Mouse (Mus musculus): ENCODE measurements around the gene Lcp2. TPM values are rescaled to one million over a fixed set of nuclear protein-coding genes. Genes with fewer than 3 reads are reported as not detected.

The Lcp2 gene
- polyA plus RNA-seq, 1 experiment from 2014 or later, result 2.4 TPM

DNA sequence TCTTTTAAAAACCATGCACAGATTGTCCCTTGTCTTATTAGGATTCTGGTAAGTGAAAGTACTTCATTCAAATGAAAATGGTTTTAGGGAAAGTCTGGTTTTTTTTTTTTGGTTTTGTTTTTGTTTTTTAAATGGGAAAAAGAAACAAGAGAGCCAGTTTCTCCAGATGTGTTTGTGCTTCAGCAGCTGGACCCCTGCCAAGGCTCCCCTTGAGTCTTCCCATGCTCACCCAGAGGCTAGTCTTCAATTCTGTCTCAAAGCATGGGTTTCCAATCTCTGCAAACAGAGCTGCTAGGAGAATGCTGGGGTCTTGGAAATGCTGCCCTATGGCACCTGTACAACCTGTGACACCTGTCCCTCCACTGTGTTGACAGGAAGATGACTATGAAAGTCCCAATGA, 23.9 kb downstream of the Lcp2 start:
- Histone ChIP-seq H3K4me3 (ENCODE audit: low read depth, low read length) (no peak overlapping the region), H3K27me3 (ENCODE audit: control insufficient read depth, insufficient read depth, low read length) (no peaks in the 10 kb centered on the region), H3K27ac (ENCODE audit: low read length) (no peak overlapping the region), H3K4me1 (ENCODE audit: control insufficient read depth, insufficient read depth, low read length) (no peaks in the 10 kb centered on the region), H3K9ac (replicated peaks; ENCODE audit: low read depth, low read length) (no peak overlapping the region), H3K36me3 (ENCODE audit: control insufficient read depth, insufficient read depth, low read length) (no peaks in the 10 kb centered on the region), H3K4me2 (replicated peaks; ENCODE audit: low read depth, low read length) (no peak overlapping the region), H3K9me3 (ENCODE audit: control insufficient read depth, low read depth, low read length) (no peaks in the 10 kb centered on the region)
- ATAC-seq (ENCODE audit: insufficient number of reproducible peaks, insufficient read depth, low FRiP score, low read depth), result no peak

DNA sequence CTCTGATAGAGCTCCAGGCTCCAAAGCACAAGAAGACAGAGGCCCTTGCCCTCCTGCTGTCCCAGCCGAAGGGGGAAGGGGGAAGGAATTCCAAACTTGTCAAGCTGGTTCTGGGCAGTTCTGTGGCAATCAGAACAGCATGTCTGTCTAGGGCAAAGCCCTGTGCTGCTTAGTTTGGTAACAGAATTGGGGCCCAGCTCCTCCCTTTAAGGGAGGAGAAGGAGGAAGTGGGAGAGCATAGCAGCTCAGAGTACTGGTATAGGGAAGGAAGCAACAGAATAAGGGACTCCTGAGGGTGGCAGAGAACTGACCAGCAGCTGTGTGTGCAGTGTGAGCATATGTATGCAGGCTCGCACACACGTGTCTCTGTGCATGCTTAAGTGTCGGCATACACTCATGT, 25.6 kb downstream of the Lcp2 start:
- H3K4me1 ChIP-seq (ENCODE audit: control insufficient read depth, insufficient read depth, low read length), result no peaks in the 10 kb centered on the region
- H3K27ac ChIP-seq (ENCODE audit: low read length), result no peak overlapping the region
- H3K27me3 ChIP-seq (ENCODE audit: control insufficient read depth, insufficient read depth, low read length), result no peaks in the 10 kb centered on the region
- no peak overlapping the region for H3K4me2 ChIP-seq (replicated peaks; ENCODE audit: low read depth, low read length)
- H3K4me3 ChIP-seq (ENCODE audit: low read depth, low read length), result no peak overlapping the region
- H3K9me3 ChIP-seq (ENCODE audit: control insufficient read depth, low read depth, low read length), result no peaks in the 10 kb centered on the region
- WGBS, result 65% methylated on average over 4 of the region's 4 CpGs
- no peak overlapping the region for H3K9ac ChIP-seq (replicated peaks; ENCODE audit: low read depth, low read length)
- ATAC-seq (ENCODE audit: insufficient number of reproducible peaks, insufficient read depth, low FRiP score, low read depth), result peak; percentile 62
- H3K36me3 ChIP-seq (ENCODE audit: control insufficient read depth, insufficient read depth, low read length), result no peaks in the 10 kb centered on the region

DNA sequence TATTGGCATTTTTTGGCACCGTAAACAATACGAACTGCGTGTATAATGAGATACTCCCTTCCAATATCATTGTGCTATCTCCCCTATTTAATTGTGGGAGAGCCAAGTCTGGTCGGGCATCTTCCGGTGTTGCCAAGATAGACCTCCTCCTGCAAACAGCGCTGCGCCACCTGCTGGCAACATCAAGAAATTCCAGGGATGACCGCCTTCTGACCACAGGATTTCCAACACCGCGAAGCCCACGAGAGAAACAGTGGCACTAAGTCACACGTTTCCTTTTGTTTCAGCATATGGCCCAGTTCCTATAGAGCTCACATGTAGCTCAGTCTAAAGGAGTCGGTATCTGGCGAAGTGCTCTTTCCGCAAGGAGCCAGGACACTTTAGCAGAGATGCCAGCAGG, 27.1 kb downstream of the Lcp2 start:
- no peak overlapping the region for H3K9ac ChIP-seq (replicated peaks; ENCODE audit: low read depth, low read length)
- 12% methylated on average over 15 of the region's 15 CpGs for WGBS

DNA sequence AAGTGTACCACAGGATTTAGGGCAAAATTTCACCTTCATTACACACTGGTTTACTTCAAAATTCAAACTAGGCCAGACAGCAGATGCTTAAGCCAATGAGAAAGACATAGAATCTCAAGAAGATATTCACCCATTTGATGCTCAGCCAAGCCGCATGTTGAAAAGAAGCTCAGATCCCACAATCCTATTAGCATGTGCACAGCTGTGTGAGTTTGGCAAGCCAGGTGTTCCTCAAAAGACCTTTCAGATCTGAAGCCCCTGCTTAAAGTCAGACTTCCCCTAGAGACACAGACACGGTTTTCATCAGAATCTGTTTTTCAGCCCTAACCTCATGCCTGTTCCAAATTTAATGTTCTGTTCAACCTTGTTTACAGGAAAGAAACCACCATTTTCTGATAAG, 31.1 kb downstream of the Lcp2 start:
- no peaks in the 10 kb centered on the region for H3K4me1 ChIP-seq (ENCODE audit: control insufficient read depth, insufficient read depth, low read length)
- no peaks in the 10 kb centered on the region for H3K9me3 ChIP-seq (ENCODE audit: control insufficient read depth, low read depth, low read length)
- H3K4me2 ChIP-seq (replicated peaks; ENCODE audit: low read depth, low read length), result no peak overlapping the region
- no peaks in the 10 kb centered on the region for H3K36me3 ChIP-seq (ENCODE audit: control insufficient read depth, insufficient read depth, low read length)
- no peak for ATAC-seq (ENCODE audit: insufficient number of reproducible peaks, insufficient read depth, low FRiP score, low read depth)
- H3K4me3 ChIP-seq (ENCODE audit: low read depth, low read length), result no peak overlapping the region
- no peak overlapping the region for H3K27ac ChIP-seq (ENCODE audit: low read length)
- H3K27me3 ChIP-seq (ENCODE audit: control insufficient read depth, insufficient read depth, low read length), result no peaks in the 10 kb centered on the region
- no peak overlapping the region for H3K9ac ChIP-seq (replicated peaks; ENCODE audit: low read depth, low read length)
- WGBS, result 62% methylated on average over 2 of the region's 2 CpGs

More for the DNA sequence above, 27.1 kb downstream of the Lcp2 start:
- no peak for ATAC-seq (ENCODE audit: insufficient number of reproducible peaks, insufficient read depth, low FRiP score, low read depth)
- no peaks in the 10 kb centered on the region for H3K27me3 ChIP-seq (ENCODE audit: control insufficient read depth, insufficient read depth, low read length)
- H3K4me3 ChIP-seq (ENCODE audit: low read depth, low read length), result no peak overlapping the region
- H3K36me3 ChIP-seq (ENCODE audit: control insufficient read depth, insufficient read depth, low read length), result no peaks in the 10 kb centered on the region
- no peaks in the 10 kb centered on the region for H3K9me3 ChIP-seq (ENCODE audit: control insufficient read depth, low read depth, low read length)
- no peak overlapping the region for H3K27ac ChIP-seq (ENCODE audit: low read length)
- H3K4me2 ChIP-seq (replicated peaks; ENCODE audit: low read depth, low read length), result no peak overlapping the region
- no peaks in the 10 kb centered on the region for H3K4me1 ChIP-seq (ENCODE audit: control insufficient read depth, insufficient read depth, low read length)

DNA sequence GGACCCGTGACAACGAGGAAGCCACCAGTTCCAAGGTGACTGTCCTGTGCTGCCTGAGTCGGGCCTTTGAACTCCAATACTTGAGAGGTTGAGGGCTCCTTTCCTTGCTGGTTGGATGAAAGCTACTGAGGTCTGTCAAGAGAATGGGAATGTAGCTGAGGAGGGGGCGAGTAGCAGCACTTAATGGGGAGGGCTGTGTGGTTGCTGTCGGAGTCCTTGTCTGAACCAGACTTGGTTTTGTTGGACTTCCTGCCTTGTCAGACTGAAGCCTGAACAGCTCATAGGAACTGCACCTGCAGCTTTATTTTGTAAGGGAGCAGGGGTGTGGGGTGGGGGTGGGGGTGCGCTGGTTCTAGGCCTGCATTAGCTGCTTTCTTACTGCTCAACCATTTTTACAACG, 31.9 kb downstream of the Lcp2 start:
- Histone ChIP-seq H3K9me3 (ENCODE audit: control insufficient read depth, low read depth, low read length) (no peaks in the 10 kb centered on the region), H3K9ac (replicated peaks; ENCODE audit: low read depth, low read length) (no peak overlapping the region), H3K4me3 (ENCODE audit: low read depth, low read length) (no peak overlapping the region), H3K4me1 (ENCODE audit: control insufficient read depth, insufficient read depth, low read length) (no peaks in the 10 kb centered on the region), H3K27ac (ENCODE audit: low read length) (no peak overlapping the region), H3K27me3 (ENCODE audit: control insufficient read depth, insufficient read depth, low read length) (no peaks in the 10 kb centered on the region), H3K4me2 (replicated peaks; ENCODE audit: low read depth, low read length) (no peak overlapping the region), H3K36me3 (ENCODE audit: control insufficient read depth, insufficient read depth, low read length) (no peaks in the 10 kb centered on the region)
- 81% methylated on average over 7 of the region's 7 CpGs for WGBS
- ATAC-seq (ENCODE audit: insufficient number of reproducible peaks, insufficient read depth, low FRiP score, low read depth), result no peak

DNA sequence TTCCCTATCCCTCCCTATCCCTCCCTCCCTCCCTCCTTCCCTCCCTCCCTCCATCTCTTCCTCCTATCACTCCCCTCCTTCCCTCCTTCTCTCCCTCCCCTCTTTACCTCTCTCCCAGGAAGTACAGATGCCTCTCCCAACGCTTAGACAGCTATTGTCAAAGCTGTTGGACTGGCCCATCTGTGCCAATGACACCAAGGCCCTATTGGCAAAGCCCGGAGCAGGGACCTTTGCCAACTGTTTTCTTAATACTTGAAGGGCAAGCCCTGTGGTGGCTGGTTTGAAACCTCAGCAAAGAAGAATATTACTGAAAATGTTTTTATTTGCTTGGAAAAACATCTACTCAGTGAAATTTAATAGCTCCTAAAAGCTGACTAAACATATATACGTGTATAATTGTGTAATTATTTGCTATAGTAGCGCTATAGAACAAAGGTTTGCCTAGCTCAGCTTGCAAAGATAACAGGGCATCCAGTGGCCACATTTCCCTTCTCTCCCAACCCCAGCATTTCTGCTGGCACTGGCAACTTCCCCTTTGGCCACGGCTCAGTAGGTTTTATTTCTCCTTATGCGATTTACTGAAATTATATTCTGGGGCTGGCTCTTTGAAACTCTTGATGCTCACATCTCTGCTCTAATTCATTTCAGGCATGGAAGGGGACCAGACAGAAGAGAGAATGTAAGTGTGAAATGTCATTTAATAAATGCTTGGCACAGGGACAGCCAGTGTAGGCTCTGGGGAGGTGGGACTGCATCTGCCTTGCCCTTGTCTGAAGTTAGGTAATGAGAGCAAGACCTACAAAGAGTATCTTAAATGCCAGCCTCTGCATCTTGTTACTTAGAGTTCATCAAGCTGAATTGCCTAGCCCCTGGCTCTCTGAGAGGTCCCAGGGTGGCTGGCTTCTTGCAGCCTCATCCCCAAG, 33.1 kb downstream of the Lcp2 start:
- no peak for ATAC-seq (ENCODE audit: insufficient number of reproducible peaks, insufficient read depth, low FRiP score, low read depth)
- no peak overlapping the region for H3K4me2 ChIP-seq (replicated peaks; ENCODE audit: low read depth, low read length)
- H3K4me1 ChIP-seq (ENCODE audit: control insufficient read depth, insufficient read depth, low read length), result no peaks in the 10 kb centered on the region
- H3K27me3 ChIP-seq (ENCODE audit: control insufficient read depth, insufficient read depth, low read length), result no peaks in the 10 kb centered on the region
- H3K36me3 ChIP-seq (ENCODE audit: control insufficient read depth, insufficient read depth, low read length), result no peaks in the 10 kb centered on the region
- H3K9me3 ChIP-seq (ENCODE audit: control insufficient read depth, low read depth, low read length), result no peaks in the 10 kb centered on the region
- H3K9ac ChIP-seq (replicated peaks; ENCODE audit: low read depth, low read length), result no peak overlapping the region
- H3K4me3 ChIP-seq (ENCODE audit: low read depth, low read length), result no peak overlapping the region
- no peak overlapping the region for H3K27ac ChIP-seq (ENCODE audit: low read length)
- 72% methylated on average over 6 of the region's 6 CpGs for whole genome bisulfite sequencing

DNA sequence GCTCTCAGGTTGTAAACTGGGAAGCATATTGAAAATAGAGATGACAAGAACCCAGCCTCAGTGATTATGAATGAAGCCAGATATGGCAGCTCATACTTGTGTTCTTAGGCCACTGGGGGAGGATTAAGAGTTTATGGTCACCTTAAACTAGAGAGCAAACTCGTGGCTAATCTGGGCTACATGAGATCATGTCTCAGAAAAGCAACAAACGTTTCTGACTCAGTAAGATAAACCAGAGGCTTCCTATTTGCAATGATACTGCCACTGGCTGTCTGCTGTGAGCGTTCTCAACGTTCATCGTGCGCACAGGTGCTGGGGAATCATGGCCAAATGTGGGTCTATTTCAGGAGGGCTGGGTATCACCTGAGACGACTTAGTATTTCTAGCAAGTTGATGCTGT, 37.1 kb downstream of the Lcp2 start:
- Histone ChIP-seq H3K9me3 (ENCODE audit: control insufficient read depth, low read depth, low read length) (no peaks in the 10 kb centered on the region), H3K4me1 (ENCODE audit: control insufficient read depth, insufficient read depth, low read length) (no peaks in the 10 kb centered on the region), H3K9ac (replicated peaks; ENCODE audit: low read depth, low read length) (no peak overlapping the region), H3K27me3 (ENCODE audit: control insufficient read depth, insufficient read depth, low read length) (no peaks in the 10 kb centered on the region), H3K4me3 (ENCODE audit: low read depth, low read length) (no peak overlapping the region), H3K27ac (ENCODE audit: low read length) (no peak overlapping the region), H3K4me2 (replicated peaks; ENCODE audit: low read depth, low read length) (no peak overlapping the region), H3K36me3 (ENCODE audit: control insufficient read depth, insufficient read depth, low read length) (no peaks in the 10 kb centered on the region)
- WGBS, result 63% methylated on average over 7 of the region's 7 CpGs
- no peak for ATAC-seq (ENCODE audit: insufficient number of reproducible peaks, insufficient read depth, low FRiP score, low read depth)

DNA sequence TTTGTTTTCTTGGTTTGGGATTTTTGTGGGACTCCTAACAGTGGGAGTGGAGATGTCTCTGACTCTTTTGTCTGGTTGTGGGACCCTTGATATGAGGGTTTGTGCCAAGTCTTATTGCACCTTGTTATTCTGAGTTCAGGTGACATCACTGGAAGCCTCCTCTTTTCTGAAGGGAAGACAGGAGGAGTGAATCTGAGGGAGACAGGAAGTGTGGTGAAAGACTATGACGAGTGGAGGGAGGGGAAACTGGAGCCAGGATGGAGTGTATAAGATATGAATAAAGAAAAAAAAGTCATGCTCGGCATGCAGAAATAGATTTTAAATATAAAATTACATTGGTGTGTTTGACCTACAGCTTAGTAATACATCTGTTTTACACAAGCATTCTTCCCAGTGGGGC, 37.9 kb downstream of the Lcp2 start:
- ATAC-seq (ENCODE audit: insufficient number of reproducible peaks, insufficient read depth, low FRiP score, low read depth), result no peak
- H3K4me3 ChIP-seq (ENCODE audit: low read depth, low read length), result no peak overlapping the region
- WGBS, result 31% methylated on average over 2 of the region's 2 CpGs

More for the DNA sequence above, 37.9 kb downstream of the Lcp2 start:
- Histone ChIP-seq H3K9ac (replicated peaks; ENCODE audit: low read depth, low read length) (no peak overlapping the region), H3K27me3 (ENCODE audit: control insufficient read depth, insufficient read depth, low read length) (no peaks in the 10 kb centered on the region), H3K36me3 (ENCODE audit: control insufficient read depth, insufficient read depth, low read length) (no peaks in the 10 kb centered on the region), H3K27ac (ENCODE audit: low read length) (no peak overlapping the region), H3K9me3 (ENCODE audit: control insufficient read depth, low read depth, low read length) (no peaks in the 10 kb centered on the region), H3K4me2 (replicated peaks; ENCODE audit: low read depth, low read length) (no peak overlapping the region), H3K4me1 (ENCODE audit: control insufficient read depth, insufficient read depth, low read length) (no peaks in the 10 kb centered on the region)
